Mouse (Mus musculus): ENCODE measurements around the gene Arf1.

Gene Arf1

GRCm38 (mm10) chr11:59228122-59228953, at the start of gene Arf1:
Gene Arf1, minus strand, starts transcription at chr11:59228270.
- DNase-seq (ENCODE audit: low spot score in 2 of 2) = peak; percentile 92 to 94

- no peak for DNase-seq (ENCODE audit: low spot score in 2 of 2)
Observed at GRCm38 (mm10) chr11:59276877-59277276, 48.8 kb upstream of the Arf1 start.

GRCm38 (mm10) chr11:59274184-59274583, 46.1 kb upstream of the Arf1 start:
- DNase-seq (ENCODE audit: low spot score in 2 of 2) = no peak

- no peak for DNase-seq (ENCODE audit: low spot score in 2 of 2)
Observed at GRCm38 (mm10) chr11:59266727-59267126, 38.7 kb upstream of the Arf1 start.

GRCm38 (mm10) chr11:59265154-59265813, 37.2 kb upstream of the Arf1 start:
- no peak for DNase-seq (ENCODE audit: low spot score in 2 of 2)

- no peak for DNase-seq (ENCODE audit: low spot score in 2 of 2)
Observed at GRCm38 (mm10) chr11:59264593-59264992, 36.5 kb upstream of the Arf1 start.

GRCm38 (mm10) chr11:59263870-59264563, 35.9 kb upstream of the Arf1 start:
- no peak for DNase-seq (ENCODE audit: low spot score in 2 of 2)

- DNase-seq (ENCODE audit: low spot score in 2 of 2) = no peak
Observed at GRCm38 (mm10) chr11:59262308-59262707, 34.2 kb upstream of the Arf1 start.

GRCm38 (mm10) chr11:59260706-59261493, 32.8 kb upstream of the Arf1 start:
- no peak for DNase-seq (ENCODE audit: low spot score in 2 of 2)

GRCm38 (mm10) chr11:59259647-59260046, 31.6 kb upstream of the Arf1 start:
- no peak for DNase-seq (ENCODE audit: low spot score in 2 of 2)

- DNase-seq (ENCODE audit: low spot score in 2 of 2) = no peak
Observed at GRCm38 (mm10) chr11:59248101-59248500, 20.0 kb upstream of the Arf1 start.

- DNase-seq (ENCODE audit: low spot score in 2 of 2) = no peak
Observed at GRCm38 (mm10) chr11:59243856-59244255, 15.8 kb upstream of the Arf1 start.

GRCm38 (mm10) chr11:59241841-59242240, 13.8 kb upstream of the Arf1 start:
- no peak for DNase-seq (ENCODE audit: low spot score in 2 of 2)

- DNase-seq (ENCODE audit: low spot score in 2 of 2) = no peak
Observed at GRCm38 (mm10) chr11:59239796-59240195, 11.7 kb upstream of the Arf1 start.

GRCm38 (mm10) chr11:59239428-59239785, 11.3 kb upstream of the Arf1 start:
- DNase-seq (ENCODE audit: low spot score in 2 of 2) = no peak

GRCm38 (mm10) chr11:59238525-59239427, 10.7 kb upstream of the Arf1 start:
- DNase-seq (ENCODE audit: low spot score in 2 of 2) = peak in 1 of 2 experiments; percentile 44

- no peak for DNase-seq (ENCODE audit: low spot score in 2 of 2)
Observed at GRCm38 (mm10) chr11:59232797-59233196, 4.7 kb upstream of the Arf1 start.

- DNase-seq (ENCODE audit: low spot score in 2 of 2) = no peak
Observed at GRCm38 (mm10) chr11:59230144-59230760, 2.2 kb upstream of the Arf1 start.

- DNase-seq (ENCODE audit: low spot score in 2 of 2) = no peak
Observed at GRCm38 (mm10) chr11:59227604-59228121, 407 bp downstream of the Arf1 start.

Measured in frontal cortex, postnatal 25 days (tissue).